Mouse (Mus musculus) cerebellum, adult (tissue): ENCODE data around the gene Ikzf1.

Experiments
- ATAC-seq: cut with Nextera tagmentation; 2 replicates; pipeline ENCODE4 v1.9.2; 2017; ENCODE audit warnings: mild to moderate bottlenecking, moderate library complexity, mixed read lengths; ENCODE audit not compliant: insufficient number of reproducible peaks, low FRiP score, low TSS enrichment

Ikzf1 gene

DNA sequence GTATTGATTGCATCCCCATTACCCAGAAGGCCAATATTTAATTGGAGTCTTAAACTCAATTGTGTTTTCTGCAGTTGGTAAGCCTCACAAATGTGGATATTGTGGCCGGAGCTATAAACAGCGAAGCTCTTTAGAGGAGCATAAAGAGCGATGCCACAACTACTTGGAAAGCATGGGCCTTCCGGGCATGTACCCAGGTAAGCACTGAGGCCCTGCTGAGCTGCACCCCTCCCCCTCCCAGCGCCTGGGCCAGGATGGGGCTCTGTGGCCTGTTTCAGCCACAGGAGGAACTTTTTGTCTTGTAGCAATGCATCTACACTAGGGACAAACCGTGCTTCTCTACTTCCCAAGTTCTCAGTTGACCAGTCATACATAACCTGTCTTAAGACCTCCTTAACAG lies 73.3 kb downstream of the Ikzf1 start:
- ATAC-seq: no peak

DNA sequence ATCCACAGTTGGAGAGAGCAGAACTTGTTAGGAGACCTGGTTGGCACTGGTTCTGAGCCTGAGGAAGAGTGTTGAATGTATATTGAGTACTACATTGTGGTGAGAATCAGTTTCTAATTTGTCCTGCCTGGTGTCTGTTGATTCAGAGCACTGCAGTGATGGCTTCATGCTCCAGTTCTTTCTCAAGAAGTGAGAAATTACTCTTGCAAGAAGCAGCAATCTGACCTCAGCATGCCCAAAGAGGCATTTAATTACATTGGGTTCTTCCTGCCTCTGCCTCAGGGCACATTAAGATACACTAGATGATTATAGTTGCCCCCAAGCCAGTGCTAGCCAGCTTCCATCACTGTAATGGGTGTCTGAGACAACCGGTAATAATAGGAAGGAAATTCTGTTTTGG lies 74.1 kb downstream of the Ikzf1 start:
- ATAC-seq: no peak

DNA sequence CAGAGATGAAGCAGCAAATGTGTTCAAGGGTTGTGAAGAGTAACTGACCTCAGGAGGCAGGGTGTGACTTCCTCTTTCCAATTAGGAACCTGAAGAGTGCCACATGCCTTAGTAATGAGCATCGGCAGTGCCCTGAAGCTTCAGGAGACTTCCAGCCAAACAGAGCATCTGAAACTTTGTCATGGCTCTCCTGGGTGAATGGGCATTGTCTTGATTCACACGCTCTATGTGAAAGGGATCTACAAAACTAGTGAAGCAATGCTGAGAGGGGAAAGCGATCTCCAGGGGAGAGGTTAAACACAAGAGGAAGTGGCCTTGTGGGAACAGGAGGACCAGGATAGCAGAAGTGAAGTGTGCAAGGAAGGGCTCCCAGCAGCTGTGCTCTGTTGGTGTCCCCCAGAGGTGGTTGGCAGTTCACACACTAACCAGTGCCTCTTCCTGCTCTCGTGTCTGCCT lies 78.4 kb downstream of the Ikzf1 start:
- ATAC-seq: no peak

DNA sequence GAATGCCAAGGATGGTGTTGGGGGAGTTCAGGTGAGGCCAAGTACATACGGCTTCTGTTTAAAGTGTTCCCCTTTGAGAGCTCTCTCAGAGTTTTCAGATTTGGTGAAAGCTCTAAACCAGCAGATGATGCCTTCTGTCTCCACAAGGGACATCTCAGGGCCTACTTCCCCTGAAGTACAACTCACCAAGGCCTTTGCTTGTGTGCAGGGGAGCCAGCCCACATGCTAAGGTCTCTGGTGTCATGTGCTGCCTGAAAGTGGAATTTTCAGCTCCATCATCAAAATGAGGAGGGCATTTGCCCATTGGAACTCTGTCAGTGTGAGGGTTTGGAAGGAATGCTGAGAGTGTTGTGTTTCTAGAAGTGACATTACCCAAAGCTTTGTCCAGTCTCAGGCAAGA lies 80.6 kb downstream of the Ikzf1 start:
- ATAC-seq: no peak

DNA sequence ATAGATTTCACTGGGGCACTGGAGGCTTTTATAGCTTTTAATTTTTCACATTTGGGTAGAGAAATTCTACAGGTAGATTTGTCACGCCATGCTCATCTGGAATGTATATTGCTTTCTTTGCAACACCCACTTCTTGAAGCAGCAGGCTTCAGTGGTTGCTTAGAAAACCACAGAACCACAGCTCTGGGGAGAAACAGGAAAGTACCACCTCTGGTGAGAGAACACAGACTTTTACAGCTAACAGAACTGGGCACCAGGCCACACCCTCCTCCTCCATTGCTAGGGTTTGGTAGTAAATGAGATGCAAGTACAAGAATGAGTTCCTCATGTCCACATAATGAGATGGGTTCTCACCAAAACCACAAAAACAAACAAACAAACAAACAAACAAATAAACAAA lies 81.3 kb downstream of the Ikzf1 start:
- no peak for ATAC-seq

DNA sequence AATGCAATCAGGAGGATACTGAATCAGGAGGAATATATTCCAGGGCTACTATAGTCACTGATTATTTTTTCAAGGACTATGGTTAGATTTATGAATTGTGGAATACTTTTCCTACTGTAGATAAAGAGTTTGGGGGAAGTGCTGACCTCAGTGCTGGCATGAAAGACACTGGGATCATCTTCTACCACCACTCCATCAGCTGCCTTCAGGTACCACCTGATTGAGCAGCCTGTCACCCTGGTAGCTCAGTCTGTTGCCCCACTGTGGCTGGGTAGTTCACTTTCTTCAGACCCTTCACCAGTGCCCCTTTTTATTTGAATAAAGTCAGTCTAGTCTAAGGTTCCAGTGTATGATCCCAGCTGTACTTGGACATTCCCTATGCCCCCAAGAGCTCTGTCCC lies 81.9 kb downstream of the Ikzf1 start:
- ATAC-seq: no peak

DNA sequence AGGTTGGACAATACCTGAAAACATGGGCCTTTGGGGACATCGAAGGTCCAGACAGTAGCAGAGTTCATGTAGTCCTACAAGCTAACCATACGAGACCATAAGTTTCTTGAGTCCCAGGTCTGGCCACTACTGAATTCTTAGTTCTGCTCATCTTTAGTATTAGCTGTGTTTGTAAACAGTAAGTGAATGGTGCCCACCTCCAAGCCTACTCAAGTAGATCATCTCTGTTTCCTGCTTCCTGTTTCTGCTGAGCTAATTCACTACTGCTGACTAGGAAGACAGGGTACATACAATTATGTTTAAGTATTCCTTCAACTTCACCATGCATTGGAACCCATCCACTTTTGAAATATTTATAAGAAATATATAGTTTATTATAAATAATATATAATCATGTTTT lies 83.3 kb downstream of the Ikzf1 start:
- ATAC-seq: no peak

DNA sequence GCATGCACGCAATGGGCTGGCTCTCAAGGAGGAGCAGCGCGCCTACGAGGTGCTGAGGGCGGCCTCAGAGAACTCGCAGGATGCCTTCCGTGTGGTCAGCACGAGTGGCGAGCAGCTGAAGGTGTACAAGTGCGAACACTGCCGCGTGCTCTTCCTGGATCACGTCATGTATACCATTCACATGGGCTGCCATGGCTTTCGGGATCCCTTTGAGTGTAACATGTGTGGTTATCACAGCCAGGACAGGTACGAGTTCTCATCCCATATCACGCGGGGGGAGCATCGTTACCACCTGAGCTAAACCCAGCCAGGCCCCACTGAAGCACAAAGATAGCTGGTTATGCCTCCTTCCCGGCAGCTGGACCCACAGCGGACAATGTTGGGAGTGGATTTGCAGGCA lies 84.5 kb downstream of the Ikzf1 start:
- ATAC-seq: no peak

DNA sequence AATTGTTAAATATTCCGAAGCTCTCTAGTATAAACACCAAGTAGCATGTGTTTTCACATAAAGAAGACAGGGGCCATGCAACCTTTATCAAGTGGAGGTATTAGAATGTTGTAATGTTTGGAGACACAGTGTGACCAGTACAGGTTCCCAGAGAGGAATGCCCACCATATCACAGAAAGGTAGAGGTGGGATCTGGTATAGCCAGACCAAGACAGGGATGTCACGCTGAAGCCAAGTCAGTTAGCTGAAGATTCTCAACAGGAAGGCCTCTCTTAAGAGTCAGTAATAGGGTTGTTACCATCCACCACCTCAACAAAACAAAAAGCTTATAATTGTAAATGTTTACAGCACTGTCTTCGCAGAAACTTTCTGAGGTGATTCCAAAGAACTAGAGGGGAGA lies 85.9 kb downstream of the Ikzf1 start:
- ATAC-seq: no peak

DNA sequence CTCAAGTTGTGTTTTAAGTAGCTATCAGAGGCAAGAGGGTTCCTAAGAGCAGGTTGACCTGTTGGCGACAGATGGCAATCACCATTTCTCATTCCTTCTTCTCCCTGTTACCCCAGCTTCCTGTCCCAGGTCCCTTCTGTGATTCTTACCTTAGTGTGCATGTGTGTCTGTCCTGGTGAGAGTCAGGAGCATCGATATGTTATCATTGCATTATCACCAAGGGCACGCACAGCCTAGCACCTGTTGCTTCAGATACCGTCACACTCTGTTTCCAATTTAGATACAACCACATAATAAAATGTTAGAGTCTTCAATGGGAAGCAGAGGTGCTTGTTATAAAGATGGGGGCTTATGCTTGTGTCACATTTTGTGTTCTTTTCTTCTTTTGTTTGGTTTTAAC lies 87.4 kb downstream of the Ikzf1 start:
- ATAC-seq: no peak

DNA sequence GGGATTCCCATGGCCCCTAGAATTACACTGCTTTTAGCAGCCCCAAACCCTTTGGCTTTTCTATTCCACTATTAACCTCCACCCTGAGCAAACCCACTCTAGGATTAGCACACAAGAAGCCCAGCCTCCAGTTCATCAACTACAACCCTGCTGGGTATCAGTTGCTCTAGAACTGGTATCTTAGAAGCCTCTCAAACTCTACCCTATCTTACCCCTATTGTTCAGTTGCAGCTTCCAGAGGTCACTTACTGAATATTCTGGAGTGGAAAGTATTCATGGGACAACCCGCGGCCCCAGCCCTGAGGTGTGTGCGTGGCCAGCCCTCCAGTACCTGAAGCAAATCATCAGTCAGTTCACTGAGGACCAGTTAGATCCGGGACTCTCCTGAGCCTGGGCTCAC lies 89.6 kb downstream of the Ikzf1 start:
- ATAC-seq: no peak

DNA sequence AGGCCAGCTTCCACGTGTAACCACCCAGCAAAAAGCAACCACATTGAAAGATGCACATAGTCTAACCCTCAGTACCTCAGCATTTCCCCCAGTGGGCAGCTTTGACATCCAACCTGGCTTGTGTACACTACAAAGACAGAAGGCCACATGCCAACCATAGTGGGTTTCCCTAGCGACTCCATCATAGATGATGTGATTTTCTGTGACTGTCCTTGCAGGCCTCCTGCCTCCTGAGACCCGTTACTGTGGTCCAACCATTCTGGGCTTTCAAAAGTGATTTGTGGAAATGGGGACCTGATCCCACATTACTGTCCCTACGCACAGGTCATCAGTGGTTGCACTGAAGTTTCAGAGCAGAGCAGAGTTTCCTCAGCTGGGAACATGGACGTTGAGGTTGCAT lies 90.1 kb downstream of the Ikzf1 start:
- ATAC-seq: no peak

DNA sequence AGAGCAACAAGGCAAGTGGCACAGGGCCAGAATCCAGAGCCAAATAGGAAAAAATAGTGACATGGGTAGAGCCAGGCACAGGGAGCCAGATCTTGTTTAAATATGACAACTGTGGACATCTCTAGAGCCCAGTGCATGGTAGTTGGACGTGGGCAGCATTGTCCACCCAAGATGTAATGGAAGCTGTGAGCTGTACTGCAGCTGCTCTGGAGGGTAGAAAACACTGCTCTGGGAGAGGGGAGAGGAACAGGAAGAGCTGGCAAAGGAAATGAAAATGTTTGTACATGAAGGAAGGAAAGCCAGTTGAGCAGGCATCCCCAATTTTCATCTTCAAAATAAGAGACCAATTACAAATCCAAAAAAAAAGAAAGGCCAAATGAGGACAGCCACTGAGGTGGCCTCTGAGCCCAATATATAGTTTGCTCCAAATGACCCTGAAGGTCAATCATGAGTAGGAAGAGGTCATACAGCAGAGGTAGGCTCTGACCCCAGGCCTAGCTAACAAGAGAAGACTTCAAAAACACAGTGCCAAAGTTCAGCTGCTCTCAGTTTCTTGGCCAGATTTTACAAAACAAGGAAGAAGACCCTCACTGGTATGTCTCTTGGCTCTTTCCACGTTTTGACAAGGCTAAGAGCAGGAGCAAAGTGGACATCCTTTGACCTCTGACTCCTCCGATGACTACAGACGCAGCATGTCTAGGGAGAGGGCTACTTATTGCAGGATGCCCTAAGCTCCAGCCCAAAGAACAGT lies 91.4 kb downstream of the Ikzf1 start:
- no peak for ATAC-seq

DNA sequence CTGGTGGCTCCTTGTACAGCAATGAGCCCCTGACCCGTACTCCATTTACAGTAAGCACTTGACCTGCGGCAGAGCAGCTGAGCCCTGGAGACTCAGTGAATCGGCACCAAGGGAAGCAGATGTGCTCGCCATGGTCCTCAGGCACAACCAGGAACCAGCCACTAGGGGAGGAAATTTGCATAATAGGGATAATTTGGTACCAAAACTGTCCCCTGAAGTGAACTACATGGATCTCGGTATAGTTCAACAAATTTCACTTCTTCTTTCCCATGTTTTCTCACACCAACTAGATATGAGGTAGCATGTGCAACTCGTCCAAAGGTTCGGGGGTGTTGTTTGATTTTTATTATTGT lies 92.0 kb downstream of the Ikzf1 start:
- ATAC-seq: no peak

DNA sequence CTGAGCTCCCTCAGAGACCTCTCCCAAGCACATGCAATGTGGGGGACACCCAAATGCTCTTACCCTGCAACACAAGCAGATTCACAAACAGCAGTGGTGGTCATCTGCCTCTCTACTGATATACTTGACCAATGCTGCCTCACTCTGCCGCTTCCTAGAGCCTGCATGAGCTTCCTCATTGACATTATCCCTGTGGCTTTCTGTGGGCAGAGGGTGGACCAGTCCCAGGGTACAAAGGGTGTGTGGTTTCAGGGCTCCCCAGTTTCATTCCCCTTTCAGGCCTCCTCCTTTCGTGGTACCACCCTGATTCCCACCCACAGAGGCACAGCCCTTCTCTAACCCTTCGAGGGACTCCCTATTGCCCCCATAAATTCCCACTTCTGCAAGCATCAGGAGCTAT lies 92.4 kb downstream of the Ikzf1 start:
- ATAC-seq: no peak

DNA sequence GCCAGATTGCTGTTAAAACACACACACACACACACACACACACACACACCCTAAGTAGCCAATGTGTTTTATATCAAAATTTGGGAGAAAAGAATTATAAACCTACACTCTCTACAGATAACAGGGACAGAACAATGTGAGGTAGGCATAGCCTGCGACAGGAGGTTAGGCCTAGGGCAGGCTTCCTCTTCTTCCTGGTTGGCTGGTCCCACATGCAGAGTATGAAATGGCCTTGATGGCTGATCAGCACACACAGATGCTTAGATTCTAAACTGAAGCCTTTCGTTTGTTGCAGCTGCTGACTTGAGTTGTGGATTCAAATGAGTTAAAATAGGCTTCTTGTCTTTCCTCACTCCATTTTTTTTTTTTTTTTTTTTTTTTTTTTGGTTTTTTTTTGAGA lies 93.0 kb downstream of the Ikzf1 start:
- no peak for ATAC-seq

DNA sequence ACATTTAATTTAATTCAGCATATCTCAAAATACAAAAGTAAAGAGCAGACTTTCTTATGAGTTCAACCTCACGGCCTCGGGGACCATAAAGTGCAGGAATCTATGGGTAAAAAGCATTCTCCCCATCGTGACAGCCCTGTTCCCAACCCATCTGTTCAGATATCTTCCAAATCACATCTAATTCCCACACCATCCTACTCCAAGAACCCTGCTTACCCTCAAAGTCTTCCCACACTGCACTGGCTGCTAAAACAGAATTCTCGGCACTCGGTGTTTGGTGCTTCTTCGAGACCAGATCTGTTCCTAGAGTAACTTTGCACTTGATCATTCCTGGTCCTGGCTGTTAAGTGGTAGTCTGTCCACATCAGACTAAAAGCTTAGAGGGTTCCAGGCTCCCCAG lies 93.5 kb downstream of the Ikzf1 start:
- ATAC-seq: no peak

DNA sequence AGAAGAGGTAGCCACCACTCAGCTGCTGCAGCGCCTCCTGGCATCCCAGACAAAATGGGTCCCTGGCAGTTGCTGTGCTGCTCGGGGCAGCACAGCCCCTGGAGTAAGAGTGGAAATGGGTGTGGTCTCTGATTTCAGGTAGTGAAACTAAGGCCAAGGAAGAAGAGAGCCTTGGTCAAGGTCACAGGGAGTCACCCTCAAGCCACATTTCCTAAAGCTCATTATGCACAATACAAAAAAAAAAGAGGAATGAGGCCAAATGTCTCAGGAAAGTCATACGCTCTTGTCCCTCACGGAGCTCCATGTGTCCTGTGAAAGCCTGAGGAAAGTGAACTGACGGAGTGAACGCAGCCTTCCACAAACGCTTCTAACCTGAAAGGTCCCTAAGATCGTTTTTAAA lies 96.9 kb downstream of the Ikzf1 start:
- ATAC-seq: no peak

DNA sequence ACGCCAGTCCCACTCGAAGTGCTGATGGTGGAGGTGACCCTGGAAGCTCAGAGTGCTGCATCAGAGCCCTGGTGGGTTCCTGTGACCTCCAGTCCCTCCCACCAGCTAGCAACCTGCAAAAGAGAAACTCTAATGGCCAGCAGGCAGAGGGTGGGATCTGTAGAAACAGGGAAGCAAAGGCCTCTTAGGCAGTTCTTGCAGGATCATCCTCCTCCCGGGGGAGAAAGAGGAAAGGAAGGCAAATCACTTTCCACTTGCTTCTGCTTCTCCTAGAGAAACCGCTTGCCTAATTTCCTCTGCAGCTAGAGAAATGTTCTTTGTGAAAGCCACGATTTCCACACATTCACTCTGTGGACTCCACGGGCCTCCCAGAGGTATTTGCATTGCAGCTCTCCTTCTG lies 100.7 kb downstream of the Ikzf1 start:
- no peak for ATAC-seq

DNA sequence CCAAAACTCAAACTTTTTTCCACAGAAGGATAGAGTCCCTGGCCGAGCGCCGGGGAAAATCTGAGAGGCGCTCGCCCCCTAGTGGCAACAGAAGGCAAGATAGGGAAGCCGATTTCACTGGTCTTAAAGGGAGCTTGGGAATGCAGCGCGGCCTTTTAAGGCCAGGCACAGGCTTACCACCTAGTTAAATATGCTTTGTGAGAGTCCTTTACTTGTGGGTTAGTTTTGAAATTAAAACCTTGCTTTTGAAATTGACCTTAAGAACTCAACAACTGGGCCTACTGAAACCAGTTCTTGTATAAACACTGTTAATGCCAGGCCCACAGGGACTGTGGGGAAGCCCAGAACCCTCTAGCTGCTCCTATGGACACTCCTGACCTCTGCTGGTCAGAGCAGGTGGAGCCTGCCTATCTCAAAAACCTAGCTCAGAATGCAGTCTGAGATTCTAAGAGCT lies 103.7 kb downstream of the Ikzf1 start:
- ATAC-seq: peak; percentile 92

DNA sequence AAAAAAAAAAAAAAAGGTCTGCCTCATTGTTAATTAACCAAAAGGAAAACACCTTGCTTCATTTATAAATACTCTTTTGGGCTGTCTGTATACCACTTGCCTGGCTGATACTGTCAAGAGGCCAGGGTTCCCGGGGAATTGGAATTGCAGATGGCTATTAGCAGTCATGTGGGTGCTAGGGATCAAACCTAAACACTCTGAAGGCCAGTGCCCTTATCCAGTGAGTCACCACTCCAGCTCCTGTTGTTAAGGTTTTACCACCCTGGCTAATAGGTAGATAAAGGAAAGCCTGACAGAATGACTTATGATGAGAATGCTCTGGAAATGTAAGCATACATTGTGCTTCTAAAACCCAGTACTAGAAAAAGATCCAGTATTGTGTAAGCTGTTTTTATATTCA lies 109.8 kb downstream of the Ikzf1 start:
- ATAC-seq: no peak

DNA sequence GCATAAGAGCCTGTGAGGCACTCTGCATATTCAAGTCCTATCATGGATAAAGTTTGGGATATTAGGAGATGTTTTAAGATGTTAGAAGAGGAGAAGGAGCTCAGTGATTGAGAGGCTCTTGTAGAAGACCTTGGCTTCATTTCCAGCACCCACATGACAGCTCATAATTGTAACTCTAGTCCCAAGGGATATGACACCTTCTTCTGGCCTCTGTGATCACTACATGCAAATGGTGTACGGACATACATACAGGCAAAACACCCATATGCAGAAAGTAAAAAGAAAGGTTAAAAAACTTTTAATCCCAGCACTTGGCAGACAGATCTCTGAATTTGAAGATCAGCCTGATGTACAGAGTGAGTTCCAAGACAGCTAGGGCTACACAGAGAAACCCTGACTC lies 113.9 kb downstream of the Ikzf1 start:
- ATAC-seq: no peak

DNA sequence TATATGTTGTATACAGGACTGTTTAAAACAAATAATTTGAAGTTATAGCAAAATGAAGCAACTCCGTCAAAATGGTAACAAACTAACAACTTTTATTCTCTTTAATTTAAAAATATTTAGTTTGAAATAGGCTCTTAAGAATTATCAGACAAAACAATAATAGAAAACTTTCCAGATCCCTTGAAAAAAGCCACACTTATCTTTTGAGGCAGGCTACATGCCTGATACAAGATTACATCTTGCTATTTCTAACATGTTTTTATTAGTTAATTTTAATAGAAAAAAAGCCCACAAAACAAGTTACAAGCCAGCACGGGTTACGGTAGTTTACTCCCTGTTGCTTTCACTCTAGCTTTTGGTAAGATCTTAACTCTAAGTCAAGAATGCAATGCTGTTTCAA lies 115.5 kb downstream of the Ikzf1 start:
- no peak for ATAC-seq
